Mouse (Mus musculus) right cerebral cortex, postnatal 14 days (tissue): ENCODE measurements around the gene Cwc22.

Experiments
- DNase-seq: peaks from one replicate; pipeline ENCODE4 v3.0.0; 2022

Gene Cwc22

GRCm38 (mm10) chr2:77923182-77923581 lies 23.0 kb downstream of the Cwc22 start:
- DNase-seq, result no peak

- no peak for DNase-seq
Measured at GRCm38 (mm10) chr2:77921307-77921706, 24.9 kb downstream of the Cwc22 start.

- DNase-seq, result no peak
Measured at GRCm38 (mm10) chr2:77920621-77921020, 25.6 kb downstream of the Cwc22 start.

GRCm38 (mm10) chr2:77918474-77918873 lies 27.7 kb downstream of the Cwc22 start:
- no peak for DNase-seq

DNA sequence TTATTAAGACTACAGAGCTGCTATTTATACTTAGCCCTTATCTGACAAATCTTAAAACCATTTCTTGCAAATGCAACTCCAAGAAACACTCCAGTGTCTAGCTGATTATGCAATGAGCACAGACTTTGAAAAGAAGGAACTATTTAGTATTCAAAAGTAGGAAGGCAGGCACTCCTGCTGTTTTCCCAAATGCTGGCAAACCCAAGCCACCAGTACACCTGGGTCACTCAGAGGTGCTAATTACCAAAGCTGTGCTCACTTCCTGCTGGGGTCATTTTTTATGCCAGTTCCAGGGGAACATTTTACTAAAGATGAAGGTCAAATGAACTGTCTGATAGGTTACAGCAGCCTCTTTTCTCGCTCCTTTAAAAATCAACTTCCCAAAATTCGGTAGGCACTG lies 28.2 kb downstream of the Cwc22 start:
- DNase-seq, result no peak

DNA sequence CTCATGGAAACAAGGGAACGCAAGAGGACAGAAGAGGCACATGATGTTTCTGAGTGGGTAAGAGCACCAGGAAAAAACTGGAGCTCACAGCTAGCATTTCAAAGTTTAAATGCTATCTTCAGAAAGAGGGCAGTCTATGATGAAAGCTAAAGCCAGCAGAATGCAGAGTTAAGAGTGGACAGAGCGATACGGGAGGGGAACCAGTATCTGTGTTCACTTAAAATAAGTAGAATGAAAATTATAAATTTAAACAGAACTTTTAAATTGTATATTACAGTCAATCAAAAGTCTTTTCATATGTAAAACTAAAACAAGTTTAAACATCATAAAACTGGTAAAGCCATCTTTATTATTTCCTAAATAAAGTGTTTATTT lies 28.8 kb downstream of the Cwc22 start:
- no peak for DNase-seq

- DNase-seq, result no peak
Measured at GRCm38 (mm10) chr2:77916586-77917359, 29.4 kb downstream of the Cwc22 start.

DNA sequence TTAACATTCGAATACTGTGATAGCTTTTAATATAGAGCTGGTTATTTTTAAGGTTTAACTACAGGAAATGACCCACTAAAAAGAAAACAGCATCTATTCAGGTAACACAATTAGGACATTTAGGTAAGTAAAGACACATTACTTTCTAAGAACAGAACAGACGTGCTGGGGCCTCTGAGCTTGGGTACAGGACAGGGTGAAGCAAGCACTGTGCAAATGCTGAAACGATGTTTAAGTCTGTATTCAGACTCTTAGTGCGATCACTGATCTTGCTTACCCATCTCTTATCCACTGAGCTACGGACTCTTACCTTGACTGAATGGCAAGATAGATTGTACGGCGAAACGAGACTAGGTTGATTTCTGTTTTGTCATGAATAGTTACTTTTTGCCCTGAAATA lies 31.0 kb downstream of the Cwc22 start:
- no peak for DNase-seq

GRCm38 (mm10) chr2:77913628-77914027 lies 32.5 kb downstream of the Cwc22 start:
- DNase-seq, result no peak

DNA sequence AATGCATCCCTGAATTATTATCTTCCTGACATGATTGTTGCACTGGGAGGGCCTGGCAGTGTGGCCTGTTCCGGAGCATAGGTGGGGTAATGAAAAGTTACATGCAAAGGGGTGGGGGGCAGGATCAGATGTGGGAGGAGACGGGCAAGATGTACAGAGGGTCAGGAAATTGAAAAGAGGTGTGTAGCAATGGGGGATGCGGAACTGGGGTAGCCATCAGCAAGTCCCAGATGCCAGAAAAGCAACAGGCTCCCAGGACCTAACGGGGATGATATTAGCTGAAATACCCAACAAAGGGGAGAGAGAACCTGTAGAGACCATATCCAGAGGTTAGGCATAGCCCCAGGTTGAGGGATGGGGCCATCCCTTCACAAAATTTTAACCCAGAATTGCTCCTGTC lies 34.0 kb downstream of the Cwc22 start:
- DNase-seq, result no peak

GRCm38 (mm10) chr2:77911452-77911851 lies 34.7 kb downstream of the Cwc22 start:
- no peak for DNase-seq

DNA sequence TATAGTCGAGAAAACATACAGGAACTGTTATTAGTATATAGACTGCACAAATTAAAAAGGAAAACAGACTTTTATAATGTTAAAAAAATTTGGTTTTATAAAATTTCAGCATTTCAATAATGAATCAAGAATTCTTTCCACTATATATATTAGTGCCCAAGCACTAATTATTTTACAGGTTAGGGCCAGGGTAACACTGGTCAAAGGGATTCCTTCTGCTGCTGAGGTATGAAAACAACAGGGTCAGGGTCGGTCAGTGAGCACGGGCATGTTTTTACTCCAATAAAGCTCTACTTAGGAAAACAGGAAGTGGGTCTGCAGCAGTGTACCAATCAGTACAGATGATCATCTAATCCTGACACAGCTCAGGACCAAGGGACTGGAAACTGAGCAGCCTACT lies 36.0 kb downstream of the Cwc22 start:
- DNase-seq, result no peak

GRCm38 (mm10) chr2:77907164-77907563 lies 39.0 kb downstream of the Cwc22 start:
- no peak for DNase-seq

DNA sequence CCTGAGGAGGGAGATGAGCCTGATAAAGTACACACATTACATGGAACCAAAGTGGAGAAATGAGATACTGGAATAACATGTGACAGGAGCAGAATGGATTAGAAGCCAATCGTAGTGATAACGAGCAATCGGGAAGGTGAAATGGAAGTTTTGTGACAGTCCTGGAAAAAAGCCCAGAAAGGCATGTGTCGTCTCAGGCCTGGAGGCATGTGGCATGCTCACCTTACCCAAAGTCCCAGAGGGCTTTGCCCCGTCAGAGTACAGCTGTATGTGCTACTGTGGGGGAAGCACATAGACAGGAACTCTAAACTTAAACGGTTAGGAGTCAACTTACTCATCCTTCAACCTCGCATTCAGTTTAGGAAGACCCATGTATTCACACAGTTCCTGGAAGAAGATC lies 41.2 kb downstream of the Cwc22 start:
- no peak for DNase-seq

GRCm38 (mm10) chr2:77904495-77904894 lies 41.7 kb downstream of the Cwc22 start:
- DNase-seq, result no peak

DNA sequence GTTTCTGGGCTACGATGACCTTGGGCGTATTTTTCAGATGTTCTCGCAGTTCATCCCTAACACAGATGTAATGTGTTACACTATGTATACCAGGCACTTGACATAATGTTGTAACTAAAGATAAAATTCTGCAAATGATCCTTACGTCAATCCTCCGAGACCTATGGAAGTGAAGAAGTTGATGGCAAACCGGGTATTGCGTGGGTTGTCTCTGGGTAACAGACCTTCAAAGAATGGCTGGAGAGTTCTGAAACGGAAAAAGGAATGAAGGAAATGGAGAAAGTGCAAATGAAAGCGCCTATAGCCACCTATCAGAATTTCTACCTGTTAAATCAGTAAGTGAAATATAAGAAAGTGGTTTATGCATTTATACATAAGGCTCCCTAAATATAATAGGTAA lies 42.2 kb downstream of the Cwc22 start:
- DNase-seq, result no peak

GRCm38 (mm10) chr2:77903098-77903497 lies 43.1 kb downstream of the Cwc22 start:
- DNase-seq, result no peak

- no peak for DNase-seq
Measured at GRCm38 (mm10) chr2:77901269-77901668, 44.9 kb downstream of the Cwc22 start.

GRCm38 (mm10) chr2:77900741-77901140 lies 45.4 kb downstream of the Cwc22 start:
- no peak for DNase-seq

DNA sequence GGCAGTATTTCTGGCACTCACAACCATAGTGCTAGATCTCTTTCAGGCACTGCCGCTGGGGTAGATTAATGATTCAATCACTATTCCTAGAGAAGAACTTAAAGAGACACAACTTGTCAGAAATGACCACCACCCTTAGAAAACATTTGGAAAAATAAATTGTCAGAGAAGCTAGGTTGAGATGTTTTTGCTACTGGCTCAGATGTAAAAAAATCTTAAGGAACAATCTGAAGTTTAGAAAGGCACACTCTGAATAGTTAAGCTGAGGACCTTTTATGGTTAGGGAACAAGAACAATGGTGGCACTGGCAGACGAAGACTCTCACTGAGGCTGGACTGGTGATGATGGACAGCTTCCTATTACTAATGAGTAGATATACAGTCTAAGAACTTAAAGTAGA lies 46.1 kb downstream of the Cwc22 start:
- DNase-seq, result no peak

DNA sequence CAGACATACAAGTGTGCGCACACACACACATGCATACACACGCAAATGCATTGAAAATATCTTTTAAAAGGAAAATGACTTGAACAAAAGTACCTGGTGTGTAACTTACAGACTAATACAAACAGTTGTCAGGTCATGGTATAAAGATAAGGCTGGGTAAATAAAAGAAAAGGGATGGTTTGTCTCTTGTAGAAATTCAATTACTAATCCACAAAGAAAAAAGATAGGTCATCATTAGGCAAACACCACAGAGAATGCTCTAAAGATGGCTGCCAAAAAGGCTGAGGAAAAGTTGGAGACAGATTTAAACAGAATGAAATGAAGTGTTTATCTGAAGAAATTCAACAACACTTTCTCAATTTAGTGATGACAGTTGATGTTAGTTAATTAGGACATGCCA lies 47.7 kb downstream of the Cwc22 start:
- no peak for DNase-seq

DNA sequence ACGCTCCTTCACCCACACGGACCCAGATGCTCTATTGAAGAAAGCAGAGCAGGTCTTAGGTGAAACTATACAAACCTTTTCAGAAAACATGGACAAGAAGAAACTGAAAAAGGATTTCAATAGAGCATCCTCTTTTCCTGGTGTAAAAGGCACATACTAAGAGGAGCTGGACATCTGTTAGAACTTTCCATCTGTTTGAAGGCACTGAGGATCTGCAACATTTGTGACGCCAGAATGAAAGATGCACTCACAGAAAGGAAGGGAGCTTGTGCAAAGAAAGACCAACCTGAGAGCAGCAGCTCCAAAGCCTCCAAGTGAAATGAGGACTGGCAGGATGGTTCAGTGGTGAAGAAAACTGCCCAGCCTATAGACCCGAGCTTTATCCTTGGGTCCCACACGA lies 48.2 kb downstream of the Cwc22 start:
- no peak for DNase-seq

- no peak for DNase-seq
Measured at GRCm38 (mm10) chr2:77897558-77897899, 48.6 kb downstream of the Cwc22 start.

- DNase-seq, result no peak
Measured at GRCm38 (mm10) chr2:77896843-77897557, 49.2 kb downstream of the Cwc22 start.
